Mouse (Mus musculus): ENCODE results near the gene Gm11037. TPM values are rescaled to one million over a fixed set of nuclear protein-coding genes. Genes with fewer than 3 reads are reported as not detected.

Gm11037 gene
- not detected in 2 replicates for total RNA-seq (2023)

DNA sequence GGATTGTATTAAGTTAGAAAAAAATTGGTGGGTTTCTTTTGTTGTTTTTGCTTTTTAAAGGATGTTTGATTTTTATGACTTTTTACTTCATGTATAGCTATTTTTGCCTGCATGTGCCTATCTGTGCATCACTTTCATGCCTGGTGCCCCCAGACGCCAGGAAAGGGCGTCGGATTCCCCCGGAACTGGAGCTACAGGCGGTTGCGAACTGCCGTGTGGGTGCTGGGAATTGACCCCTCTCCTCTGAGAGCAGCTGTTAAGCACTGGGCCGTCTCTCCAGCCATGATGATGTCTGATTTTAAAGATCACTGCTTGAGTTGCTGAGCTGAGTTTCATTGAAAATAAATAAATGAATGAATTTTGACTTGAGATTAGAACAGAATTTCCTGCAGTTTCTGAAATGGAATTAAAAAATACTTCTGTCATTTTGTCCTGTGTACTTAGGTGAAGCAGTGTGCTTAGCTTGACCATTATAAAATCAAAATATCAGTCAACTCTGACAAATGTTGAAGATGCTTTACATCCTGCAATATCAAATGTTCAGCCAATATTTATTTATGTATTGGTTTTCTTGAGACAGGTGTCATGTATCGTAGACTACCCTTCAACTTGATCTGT, at the start of gene Gm11037:
Gene Gm11037 (plus strand): TSS at position 568 of the 618 bp plus-strand sequence.

DNA sequence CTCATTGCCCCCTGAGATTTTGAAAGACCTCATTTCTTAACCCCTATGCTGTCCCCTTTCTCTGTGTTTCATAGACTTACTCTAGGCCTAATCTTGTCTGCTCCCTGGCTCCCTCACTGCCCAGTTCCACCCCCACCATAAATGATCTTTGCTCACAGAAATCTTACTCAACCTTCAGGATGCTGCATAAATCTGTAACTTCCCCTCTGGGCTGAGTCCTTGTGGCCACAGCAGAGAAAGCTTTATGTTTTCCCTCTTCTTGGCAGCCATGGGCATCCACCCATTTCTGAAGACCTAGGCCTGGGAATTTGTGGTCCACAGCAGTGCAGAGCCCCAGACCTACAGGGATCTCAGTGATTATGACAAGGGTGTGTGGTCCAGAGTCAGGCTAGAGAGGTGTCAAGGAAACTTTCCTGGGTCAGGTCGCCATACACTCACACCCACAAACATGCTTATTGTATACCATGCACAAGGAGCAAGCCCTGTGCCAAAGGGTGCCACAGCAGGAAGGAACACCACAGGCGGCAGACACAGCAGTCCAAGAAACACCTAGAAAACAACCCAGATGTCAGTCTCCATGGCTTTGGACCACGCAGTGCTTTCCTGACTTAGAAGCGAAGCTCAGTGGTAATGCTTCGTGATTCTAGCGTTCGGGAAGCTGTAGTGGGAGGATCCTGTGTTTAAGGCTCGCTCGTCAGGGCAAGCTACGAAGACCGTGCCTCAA, 46.5 kb upstream of the Gm11037 start, which contains the start of gene Siglec1:
Gene Siglec1 (minus strand): TSS at position 99 of the 724 bp plus-strand sequence.

DNA sequence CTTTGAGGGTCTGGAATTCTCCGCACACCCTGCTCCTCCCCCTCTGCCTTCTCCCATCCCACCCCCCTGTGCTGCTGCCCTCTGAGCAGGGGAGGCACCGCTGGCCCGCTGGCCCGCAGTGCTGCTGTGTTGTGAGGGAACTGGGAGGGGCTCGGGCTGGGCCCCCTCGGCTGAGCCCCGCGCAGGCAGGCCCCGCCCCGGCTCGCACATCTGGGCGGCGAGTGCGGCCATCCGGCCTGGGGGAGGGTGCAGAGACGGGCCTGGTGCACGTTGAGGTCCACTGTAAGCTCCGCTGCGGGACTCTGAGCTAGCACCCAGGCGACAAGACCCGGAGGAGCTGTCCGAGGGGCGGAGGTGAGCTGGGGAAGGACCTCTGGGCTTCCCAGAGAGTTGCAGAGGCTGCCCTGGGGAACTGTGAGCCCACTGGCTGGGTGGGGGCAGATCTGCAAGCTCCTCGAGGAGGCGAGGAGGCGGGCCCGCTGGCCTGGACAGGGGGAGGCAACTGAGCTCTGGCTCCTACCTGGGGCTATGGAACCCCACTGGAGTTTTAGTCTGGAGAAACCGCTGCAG, 6.1 kb upstream of the Gm11037 start, which contains the start of gene Hspa12b:
Gene Hspa12b (plus strand): TSS at position 120 of the 570 bp plus-strand sequence.

DNA sequence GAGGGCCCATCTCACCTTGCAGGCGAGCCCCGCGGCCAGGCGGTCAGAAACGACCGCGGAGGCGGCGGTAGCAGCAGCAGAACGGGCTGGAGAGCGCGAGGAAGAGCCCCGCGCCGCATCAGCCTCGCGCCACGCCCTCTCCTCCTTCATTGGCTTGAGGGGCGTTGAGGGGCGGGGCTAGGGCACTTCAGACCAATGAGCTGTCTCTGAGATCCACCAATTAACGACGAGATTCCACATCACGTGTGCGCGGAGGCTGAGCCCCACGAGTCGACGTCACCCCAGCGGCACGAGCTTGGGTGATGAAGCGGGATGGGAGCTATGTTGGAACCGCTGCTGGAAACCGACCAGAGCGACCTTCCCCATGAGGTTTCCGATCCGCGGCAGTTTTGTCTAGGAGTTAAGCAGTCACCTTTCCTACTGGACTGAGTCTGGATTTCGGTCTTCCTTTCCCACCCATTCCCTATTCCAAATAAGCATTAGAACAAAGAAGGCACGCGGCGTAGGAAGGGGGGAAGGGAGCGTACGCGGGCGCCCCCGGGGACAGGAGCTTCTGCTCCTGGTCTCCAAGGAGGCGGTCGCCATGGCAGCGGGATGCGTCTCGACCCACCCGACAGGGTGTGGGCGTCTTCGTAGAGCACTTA, 26.8 kb downstream of the Gm11037 start, which contains the start of gene 1700037H04Rik:
Gene 1700037H04Rik (minus strand): TSS at position 144 of the 644 bp plus-strand sequence.

DNA sequence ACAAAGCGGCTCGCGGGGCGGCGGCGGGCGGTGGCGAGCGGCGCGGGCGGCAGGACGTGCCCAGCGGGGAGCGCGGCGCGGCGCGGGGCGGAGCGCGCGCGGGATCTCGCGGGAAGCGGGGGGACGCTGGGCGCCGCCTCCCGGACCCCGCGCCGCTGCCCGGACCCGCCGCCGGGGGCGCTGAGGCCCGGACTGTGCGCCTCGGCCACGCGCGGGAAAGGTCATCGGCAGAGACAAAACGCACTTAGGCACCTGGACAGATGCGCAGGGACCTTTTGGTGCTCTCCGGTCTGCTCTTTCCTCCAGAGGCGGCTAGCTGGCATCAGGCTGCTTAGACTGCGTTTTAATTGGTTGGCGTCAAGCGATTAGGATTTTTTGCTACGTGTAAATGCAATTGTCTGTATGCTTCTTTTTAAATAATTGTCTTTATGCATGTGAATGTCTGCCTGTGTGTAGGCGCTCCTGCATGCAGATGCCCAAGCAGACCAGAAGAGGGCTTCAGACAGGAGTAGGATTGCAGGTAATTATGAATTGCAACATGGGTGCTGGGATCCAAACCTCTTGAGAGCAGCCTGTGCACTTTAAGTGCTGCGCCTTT, 46.8 kb downstream of the Gm11037 start, which contains the start of gene Cenpb:
Gene Cenpb (minus strand): TSS at position 78 of the 598 bp plus-strand sequence.

Other genes starting within 250 kb of the Gm11037 start
- 19.1 and 29.0 TPM in 2 replicates for gene 4930402H24Rik, start 227.1 kb upstream of the Gm11037 start, total RNA-seq (2023)
- 50.4 and 78.9 TPM in 2 replicates for gene Atrn, start 227.0 kb upstream of the Gm11037 start, total RNA-seq (2023)
- gene Gfra4, start 90.4 kb upstream of the Gm11037 start, total RNA-seq (2023): not detected in 2 replicates
- 0.57 and 0.85 TPM in 2 replicates for gene Adam33, start 69.7 kb upstream of the Gm11037 start, total RNA-seq (2023)
- 0.57 and 2.0 TPM in 2 replicates for gene Siglec1, start 46.7 kb upstream of the Gm11037 start, total RNA-seq (2023)
- gene Hspa12b, start 6.2 kb upstream of the Gm11037 start, total RNA-seq (2023): 0.28 TPM in 1 of 2 replicates, not detected in the other
- gene 1700037H04Rik, start 26.6 kb downstream of the Gm11037 start, total RNA-seq (2023): 36.9 and 39.8 TPM in 2 replicates
- 19.5 and 20.7 TPM in 2 replicates for gene Cenpb, start 46.6 kb downstream of the Gm11037 start, total RNA-seq (2023)
- 49.5 and 53.3 TPM in 2 replicates for gene Cdc25b, start 53.5 kb downstream of the Gm11037 start, total RNA-seq (2023)
- gene Spef1, start 53.8 kb downstream of the Gm11037 start, total RNA-seq (2023): 0.92 and 1.5 TPM in 2 replicates
- gene Ap5s1, start 73.6 kb downstream of the Gm11037 start, total RNA-seq (2023): 26.4 and 37.5 TPM in 2 replicates
- 6.1 and 6.3 TPM in 2 replicates for gene Mavs, start 100.6 kb downstream of the Gm11037 start, total RNA-seq (2023)
- gene Pank2, start 129.0 kb downstream of the Gm11037 start, total RNA-seq (2023): 24.9 and 40.2 TPM in 2 replicates
- 25.4 and 33.4 TPM in 2 replicates for gene Rnf24, start 219.4 kb downstream of the Gm11037 start, total RNA-seq (2023)